Mouse (Mus musculus): ENCODE data around the gene Fbxo34.

DNA sequence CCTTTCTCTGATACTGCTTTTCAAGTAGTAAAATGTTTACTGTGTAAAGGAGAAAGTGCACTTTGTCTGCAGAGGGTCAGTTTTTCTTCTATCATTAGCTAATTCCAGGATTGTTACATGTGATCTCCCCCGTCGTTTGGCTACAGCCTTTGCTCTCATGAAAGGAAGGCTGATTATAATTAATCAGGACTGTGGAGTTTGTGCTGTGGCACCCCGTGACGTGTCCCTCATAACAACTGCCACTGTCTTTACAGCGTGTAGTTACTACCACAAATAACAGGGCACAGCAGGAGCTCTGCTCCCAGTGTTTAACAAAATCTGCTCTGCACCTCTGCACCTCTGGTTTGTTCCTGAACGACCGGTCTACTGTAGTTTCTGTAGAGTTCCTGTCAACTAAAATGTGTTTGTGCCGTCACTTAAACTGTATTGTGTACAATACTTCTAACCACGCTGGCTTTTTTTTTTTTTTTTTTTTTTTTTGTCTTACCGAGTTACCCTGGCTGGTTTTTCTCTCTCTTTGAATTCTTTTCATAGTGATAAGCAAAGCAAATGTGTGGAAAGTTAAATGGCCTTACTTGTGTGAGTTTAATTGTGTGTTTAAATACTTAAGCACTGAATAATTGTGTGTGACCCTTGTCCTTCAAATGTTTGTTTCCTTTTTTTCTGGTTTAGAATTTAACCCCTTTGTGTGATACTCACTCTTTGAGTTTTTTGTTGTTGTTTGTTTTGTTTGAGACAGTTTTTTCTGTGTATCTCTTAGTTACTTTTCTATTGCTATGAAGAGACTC, 39.3 kb downstream of the Fbxo34 start:
- TF ChIP-seq CTCF (IDR thresholded peaks at IDR 0.05; ENCODE audit: borderline replicate concordance, control insufficient read depth, extremely low read depth, insufficient read depth, low read length, poor library complexity) (no peak), POLR2A (IDR thresholded peaks at IDR 0.05; ENCODE audit: control insufficient read depth, extremely low read depth, insufficient read depth, low read length, poor library complexity) (no peak)
